Mouse (Mus musculus) c-Kit-negative CD71-positive TER-119-positive erythroid progenitor cells, embryonic 14.5 days (primary cell): ENCODE data around the gene Tmem138.
"Not testable (repeated sequence)": the region's sequence is repeated elsewhere in the genome, so short reads cannot be mapped to it uniquely, and the experiment has no call there.

Experiments
- DNase-seq: peaks from one replicate; pipeline ENCODE4 v3.0.0-alpha.2; 2013; ENCODE audit warnings: low read depth, low spot score

Tmem138 gene

GRCm38 (mm10) chr19:10569627-10570026, 7.5 kb downstream of the Tmem138 start:
- DNase-seq: no peak

GRCm38 (mm10) chr19:10565217-10565616, 11.9 kb downstream of the Tmem138 start:
- DNase-seq: no peak

- DNase-seq: no peak
These were observed 12.9 kb downstream of the Tmem138 start for GRCm38 (mm10) chr19:10564278-10564677.

- DNase-seq: no peak
These were observed 14.8 kb downstream of the Tmem138 start for GRCm38 (mm10) chr19:10562351-10562750.

GRCm38 (mm10) chr19:10561558-10562314, 15.4 kb downstream of the Tmem138 start:
- DNase-seq: no peak

GRCm38 (mm10) chr19:10560108-10560507, 17.1 kb downstream of the Tmem138 start:
- no peak for DNase-seq

- DNase-seq: not testable (repeated sequence)
These were observed 19.3 kb downstream of the Tmem138 start for GRCm38 (mm10) chr19:10557837-10558375.

GRCm38 (mm10) chr19:10557430-10557829, 19.7 kb downstream of the Tmem138 start:
- no peak for DNase-seq

GRCm38 (mm10) chr19:10557001-10557400, 20.2 kb downstream of the Tmem138 start:
- no peak for DNase-seq

- peak; percentile 65 for DNase-seq
These were observed 21.3 kb downstream of the Tmem138 start, which contains the start of gene Tmem216 for GRCm38 (mm10) chr19:10555624-10556510. Gene Tmem216 (minus strand): TSS chr19:10556238.

GRCm38 (mm10) chr19:10539454-10539853, 37.7 kb downstream of the Tmem138 start:
- DNase-seq: no peak

GRCm38 (mm10) chr19:10530082-10530481, 47.1 kb downstream of the Tmem138 start:
- DNase-seq: no peak

- DNase-seq: peak; percentile 40
These were observed 51.3 kb downstream of the Tmem138 start, which contains the start of gene Sdhaf2 for GRCm38 (mm10) chr19:10525910-10526309. Gene Sdhaf2 (minus strand): TSS chr19:10526142.

GRCm38 (mm10) chr19:10525106-10525901, 51.9 kb downstream of the Tmem138 start, which contains the start of gene Cpsf7:
Gene Cpsf7 (plus strand): TSS chr19:10525266.
- DNase-seq: peak; percentile 80

GRCm38 (mm10) chr19:10524784-10525105, 52.4 kb downstream of the Tmem138 start:
- DNase-seq: no peak

GRCm38 (mm10) chr19:10523483-10524080, 53.6 kb downstream of the Tmem138 start:
- no peak for DNase-seq

GRCm38 (mm10) chr19:10521926-10522325, 55.2 kb downstream of the Tmem138 start:
- no peak for DNase-seq
